Mouse (Mus musculus): ENCODE results near the gene Cdk2.

- TF ChIP-seq CTCF (IDR thresholded peaks at IDR 0.05; ENCODE audit: borderline replicate concordance, extremely low read depth, insufficient read depth, insufficient read length) (no peak), POLR2A (IDR thresholded peaks at IDR 0.05; ENCODE audit: borderline replicate concordance, extremely low read depth, insufficient read depth, insufficient read length, poor library complexity, severe bottlenecking) (no peak)
Measured at GRCm38 (mm10) chr10:128703895-128704294, 936 bp downstream of the Cdk2 start, which contains the start of gene Pmel.

Data from brain, embryonic 14.5 days (tissue).